Mouse (Mus musculus) Patski (cell line): ENCODE measurements around the gene Lmtk2. TPM values are rescaled to one million over a fixed set of nuclear protein-coding genes. Genes with fewer than 3 reads are reported as not detected.

Experiments used
- ATAC-seq: fragments of 100-300 bp; one replicate; pipeline ENCODE4 v1.8.0; 2021
- CTCF ChIA-PET: fragments of 350-600 bp; sonication (Branson Sonifier 250); formaldehyde crosslinking; loops from one replicate; lab custom pipeline; 2022; ENCODE audit warnings: inconsistent platforms; lab: Charles Lee
- POLR2A ChIA-PET: fragments of 350-600 bp; sonication (Branson Sonifier 250); formaldehyde crosslinking; loops from one replicate; lab custom pipeline; 2022; ENCODE audit warnings: antibody characterized with exemption, inconsistent platforms; lab: Charles Lee
- DNase-seq: peaks from one replicate; pipeline ENCODE4 v3.0.0-alpha.2; 2011; ENCODE audit warnings: low read depth, low spot score
- H3K27me3 ChIP-seq: fragments of 371-371 bp; one replicate; pipeline ENCODE4 v1.5.1; 2021
- CTCF ChIP-seq: fragments of 100-300 bp; IDR thresholded peaks from one replicate; pipeline ENCODE4 v1.5.1; 2021
- in situ Hi-C: fragments of 300-500 bp; cut with MboI; formaldehyde crosslinking; loops from 3 replicates; pipeline ENCODE4 v1.11.1; 2018; ENCODE audit warnings: low pct_unique_long_range_greater_than_20kb, mixed read lengths
- polyA plus RNA-seq: library from polyadenylated mRNA; unstranded; gene quantifications from one replicate; pipeline ENCODE4 v1.2.3, GENCODE M21; 2021

Gene Lmtk2
- polyA plus RNA-seq, 1 experiment from 2014 or later = 19.7 TPM

- POLR2A ChIA-PET = no interaction called here
- TF ChIP-seq CTCF = no peak
- ATAC-seq (no peak), DNase-seq (no peak)
- in situ Hi-C loops = no loop called here
- H3K27me3 ChIP-seq = no peaks in the 10 kb centered on the region
- CTCF ChIA-PET = no interaction called here
Observed at GRCm38 (mm10) chr5:144184350-144185045, 84.3 kb downstream of the Lmtk2 start.

GRCm38 (mm10) chr5:144188422-144188821 is 88.2 kb downstream of the Lmtk2 start:
- TF ChIP-seq CTCF = no peak
- CTCF ChIA-PET = no interaction called here
- ATAC-seq (no peak), DNase-seq (no peak)
- H3K27me3 ChIP-seq = no peaks in the 10 kb centered on the region
- in situ Hi-C loops = no loop called here
- POLR2A ChIA-PET = no interaction called here

- no peak for TF ChIP-seq CTCF
- CTCF ChIA-PET = no interaction called here
- POLR2A ChIA-PET = no interaction called here
- no peaks in the 10 kb centered on the region for H3K27me3 ChIP-seq
- no peak for ATAC-seq
- in situ Hi-C loops = no loop called here
- no peak for DNase-seq
Observed at GRCm38 (mm10) chr5:144189327-144189726, 89.1 kb downstream of the Lmtk2 start.

GRCm38 (mm10) chr5:144189950-144190583 is 89.8 kb downstream of the Lmtk2 start, which contains the start of gene Bhlha15:
TSS of gene Bhlha15 (plus strand) at chr5:144190286.
- in situ Hi-C loops = no loop called here
- TF ChIP-seq CTCF = no peak
- POLR2A ChIA-PET = no interaction called here
- DNase-seq = no peak
- CTCF ChIA-PET = no interaction called here
- no peaks in the 10 kb centered on the region for H3K27me3 ChIP-seq
- no peak for ATAC-seq

- H3K27me3 ChIP-seq = no peaks in the 10 kb centered on the region
- POLR2A ChIA-PET = interaction anchor here (0.5 kb wide), 1 partner anchor 83 kb away, joined by 3 read pairs; no protein-coding TSS in a partner anchor
- in situ Hi-C loops = no loop called here
- CTCF ChIA-PET = interaction anchor here (0.8 to 1.4 kb wide), 2 partner anchors 8 to 17 kb away, joined by 3 to 4 read pairs; no protein-coding TSS in a partner anchor
- ATAC-seq = no peak
- DNase-seq = no peak
- TF ChIP-seq CTCF = no peak
Observed at GRCm38 (mm10) chr5:144191026-144191425, 90.8 kb downstream of the Lmtk2 start.

GRCm38 (mm10) chr5:144192673-144193072 is 92.4 kb downstream of the Lmtk2 start:
- no peak for TF ChIP-seq CTCF
- ATAC-seq (no peak), DNase-seq (no peak)
- in situ Hi-C loops = no loop called here
- ChIA-PET CTCF (no interaction called here), POLR2A (interaction anchor here (1.4 kb wide), 1 partner anchor 23 kb away, joined by 3 read pairs; no protein-coding TSS in a partner anchor)
- H3K27me3 ChIP-seq = no peaks in the 10 kb centered on the region

- POLR2A ChIA-PET = no interaction called here
- CTCF ChIA-PET = no interaction called here
Observed at GRCm38 (mm10) chr5:144194416-144194815, 94.2 kb downstream of the Lmtk2 start.

GRCm38 (mm10) chr5:144195567-144195966 is 95.3 kb downstream of the Lmtk2 start:
- TF ChIP-seq CTCF = no peak
- ChIA-PET POLR2A (no interaction called here), CTCF (no interaction called here)
- DNase-seq (no peak), ATAC-seq (no peak)
- in situ Hi-C loops = no loop called here
- no peaks in the 10 kb centered on the region for H3K27me3 ChIP-seq

More at GRCm38 (mm10) chr5:144194416-144194815, 94.2 kb downstream of the Lmtk2 start:
- H3K27me3 ChIP-seq = no peaks in the 10 kb centered on the region
- DNase-seq (no peak), ATAC-seq (no peak)
- in situ Hi-C loops = no loop called here
- TF ChIP-seq CTCF = no peak

GRCm38 (mm10) chr5:144200616-144201015 is 100.4 kb downstream of the Lmtk2 start:
- ChIA-PET POLR2A (no interaction called here), CTCF (no interaction called here)
- no peak for TF ChIP-seq CTCF
- in situ Hi-C loops = no loop called here
- H3K27me3 ChIP-seq = no peaks in the 10 kb centered on the region
- ATAC-seq = no peak
- DNase-seq = no peak

GRCm38 (mm10) chr5:144202430-144202829 is 102.2 kb downstream of the Lmtk2 start:
- ChIA-PET CTCF (no interaction called here), POLR2A (no interaction called here)
- ATAC-seq (no peak), DNase-seq (no peak)
- in situ Hi-C loops = no loop called here
- H3K27me3 ChIP-seq = no peaks in the 10 kb centered on the region
- TF ChIP-seq CTCF = no peak

- H3K27me3 ChIP-seq = no peaks in the 10 kb centered on the region
- DNase-seq = no peak
- in situ Hi-C loops = no loop called here
- CTCF ChIA-PET = no interaction called here
- POLR2A ChIA-PET = no interaction called here
- no peak for TF ChIP-seq CTCF
- ATAC-seq = no peak
Observed at GRCm38 (mm10) chr5:144203398-144203959, 103.2 kb downstream of the Lmtk2 start.
